Mouse (Mus musculus) hematopoietic stem cell, adult 5-6 weeks (primary cell): ENCODE results near the gene Klhl31. TPM values are rescaled to one million over a fixed set of nuclear protein-coding genes. Genes with fewer than 3 reads are reported as not detected.

Source experiments
- ATAC-seq, 2 experiments: fragments of 125-278 bp in 1 of 2; replicated peaks in 1 of 2; 2 replicates each; pipeline ENCODE4 v1.8.0; 2016 to 2017; ENCODE audit warnings: inconsistent platforms in 2 of 2, mild to moderate bottlenecking in 2 of 2, moderate number of reproducible peaks in 2 of 2, low read depth in 1 of 2, moderate TSS enrichment in 1 of 2; ENCODE audit not compliant: low FRiP score in 2 of 2, poor library complexity in 2 of 2, severe bottlenecking in 2 of 2, insufficient read depth in 1 of 2, low TSS enrichment in 1 of 2
- total RNA-seq: library from RNA; stranded (forward); fragments of 172-1452, 232-1000 nt; gene quantifications from 2 replicates; pipeline ENCODE4 v1.2.3, GENCODE M21; 2017

Klhl31 gene
- total RNA-seq = not detected in 2 replicates

- ATAC-seq = no peak
These were observed at the start of gene Klhl31 for GRCm38 (mm10) chr9:77636450-77636951. Gene Klhl31 (plus strand): TSS chr9:77636500.

- ATAC-seq = no peak
These were observed 49.3 kb upstream of the Klhl31 start for GRCm38 (mm10) chr9:77586806-77587591.

- ATAC-seq = no peak
These were observed 48.7 kb upstream of the Klhl31 start for GRCm38 (mm10) chr9:77587616-77588015.

- ATAC-seq = no peak
These were observed 46.8 kb upstream of the Klhl31 start for GRCm38 (mm10) chr9:77589496-77589895.

- no peak for ATAC-seq
These were observed 43.9 kb upstream of the Klhl31 start for GRCm38 (mm10) chr9:77592423-77592822.

GRCm38 (mm10) chr9:77595006-77595626 is 41.2 kb upstream of the Klhl31 start:
- no peak for ATAC-seq

DNA sequence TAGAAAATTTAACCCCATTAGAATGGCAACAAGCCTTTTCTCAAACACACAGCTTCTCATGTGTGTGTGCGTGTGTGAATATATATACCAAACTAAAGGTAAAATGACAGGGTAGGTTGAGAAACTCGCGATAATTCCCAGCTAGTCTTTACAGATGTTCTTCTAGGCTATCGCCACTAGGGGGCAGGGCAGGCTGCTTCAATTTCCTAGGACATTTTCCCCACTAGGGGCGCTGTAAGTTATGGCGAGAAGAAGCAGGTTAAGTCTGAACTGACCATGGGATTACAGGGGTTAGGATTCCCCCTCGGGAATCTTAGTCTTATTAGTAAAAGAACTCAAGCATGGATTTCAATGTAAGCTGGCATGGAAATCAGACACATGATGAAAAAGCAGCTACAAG is 39.9 kb upstream of the Klhl31 start:
- peak; percentile 73 to 81; a peak in 3 of 4 replicates for ATAC-seq

- no peak for ATAC-seq
These were observed 37.7 kb upstream of the Klhl31 start for GRCm38 (mm10) chr9:77598560-77598959.

GRCm38 (mm10) chr9:77602302-77603266 is 33.7 kb upstream of the Klhl31 start:
- ATAC-seq = no peak

GRCm38 (mm10) chr9:77603965-77604509 is 32.3 kb upstream of the Klhl31 start:
- ATAC-seq = no peak

- ATAC-seq = no peak
These were observed 29.0 kb upstream of the Klhl31 start for GRCm38 (mm10) chr9:77607295-77607694.

- ATAC-seq = no peak
These were observed 28.5 kb upstream of the Klhl31 start for GRCm38 (mm10) chr9:77607840-77608239.

GRCm38 (mm10) chr9:77610811-77611210 is 25.5 kb upstream of the Klhl31 start:
- ATAC-seq = no peak

DNA sequence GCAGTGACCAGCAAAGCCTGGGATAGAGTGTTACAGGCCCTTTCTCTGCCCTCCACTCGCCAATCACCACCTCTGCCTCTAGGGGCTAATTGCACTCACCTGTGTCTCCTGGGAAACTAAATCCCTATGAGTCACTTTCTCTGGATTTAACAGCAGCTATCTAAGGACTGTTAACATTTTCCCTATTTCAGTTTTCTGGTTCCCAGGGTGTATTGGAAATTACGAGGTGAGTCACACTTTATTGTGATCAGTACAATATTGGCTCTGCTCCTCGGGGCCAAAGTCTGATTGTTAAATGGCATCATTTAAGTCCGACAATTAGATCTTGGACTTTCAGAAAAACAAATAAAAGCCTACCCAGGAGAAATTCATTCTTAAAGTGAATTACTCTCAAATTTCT is 24.0 kb upstream of the Klhl31 start:
- no peak for ATAC-seq

- ATAC-seq = no peak
These were observed 20.4 kb upstream of the Klhl31 start for GRCm38 (mm10) chr9:77615868-77616267.

DNA sequence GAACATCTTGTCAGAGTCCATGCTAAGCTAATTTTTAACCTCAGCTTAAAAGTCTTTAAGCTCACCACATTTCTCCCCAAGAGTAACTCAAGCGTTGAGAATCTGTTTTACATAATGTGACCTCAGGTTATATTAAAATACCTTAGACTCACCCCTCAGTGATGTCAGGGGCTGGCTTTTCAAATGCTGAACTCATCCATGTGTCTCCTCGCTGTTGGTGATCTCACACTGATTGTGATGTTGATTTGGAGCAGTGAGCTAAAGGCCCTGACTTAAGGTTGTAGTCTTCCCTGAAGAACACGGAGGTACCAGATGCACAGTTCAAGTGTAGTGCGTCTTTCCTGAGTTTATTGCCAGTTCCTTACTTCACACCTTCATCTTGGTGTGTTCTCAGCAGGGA is 19.5 kb upstream of the Klhl31 start:
- ATAC-seq = no peak

DNA sequence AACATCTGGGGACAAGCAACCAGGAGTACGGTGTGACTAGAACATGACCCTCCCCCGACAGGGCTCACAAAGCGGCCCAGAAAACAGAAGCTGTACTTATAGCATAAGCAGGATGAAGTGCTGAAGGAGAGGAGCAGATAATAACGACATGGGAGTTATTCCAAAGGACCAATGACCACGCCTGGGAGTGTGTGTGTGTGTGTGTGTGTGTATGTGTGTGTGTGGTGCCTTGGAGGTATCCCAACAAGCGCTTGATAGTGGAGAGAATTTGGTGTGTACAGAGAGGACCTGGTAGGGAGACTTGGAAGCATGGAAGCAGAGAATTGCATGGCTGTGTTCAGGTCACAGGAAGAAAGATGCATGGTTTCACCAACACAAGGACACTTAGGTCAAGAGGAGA is 18.5 kb upstream of the Klhl31 start:
- no peak for ATAC-seq
